Mouse (Mus musculus) myocyte (in vitro differentiated cells): ENCODE data around the gene Man2a1. TPM values are rescaled to one million over a fixed set of nuclear protein-coding genes. Genes with fewer than 3 reads are reported as not detected.

Experiments
- H3K27me3 ChIP-seq: one replicate; pipeline ENCODE4 v1.6.1; 2011; ENCODE audit not compliant: control insufficient read depth, insufficient read depth, insufficient read length
- H3K36me3 ChIP-seq: one replicate; pipeline ENCODE4 v1.6.1; 2011; ENCODE audit not compliant: control insufficient read depth, insufficient read depth
- H3K4me2 ChIP-seq: one replicate; pipeline ENCODE4 v1.6.1; 2011; ENCODE audit warnings: low read depth, control low read depth
- H3K4me3 ChIP-seq: one replicate; pipeline ENCODE4 v1.5.1; 2011; ENCODE audit warnings: mild to moderate bottlenecking, control low read depth, moderate library complexity
- H3K79me2 ChIP-seq: one replicate; pipeline ENCODE4 v1.6.1; 2011; ENCODE audit not compliant: control insufficient read depth, insufficient read depth
- H3ac ChIP-seq: one replicate; pipeline ENCODE4 v1.6.1; 2011; ENCODE audit not compliant: control insufficient read depth, insufficient read length
- CEBPB ChIP-seq: IDR thresholded peaks from 2 replicates; pipeline ENCODE4 v1.6.1; 2011; ENCODE audit warnings: mild to moderate bottlenecking, moderate library complexity; ENCODE audit not compliant: poor library complexity, insufficient read depth, severe bottlenecking
- E2F4 ChIP-seq: IDR thresholded peaks from one replicate; pipeline ENCODE4 v1.6.1; 2011; ENCODE audit warnings: mild to moderate bottlenecking, control low read depth, moderate library complexity; ENCODE audit not compliant: insufficient read depth
- MAX ChIP-seq: IDR thresholded peaks from one replicate; pipeline ENCODE4 v1.6.1; 2011; ENCODE audit warnings: low read depth, mild to moderate bottlenecking, control low read depth
- MYOD1 ChIP-seq, 3 experiments: IDR thresholded peaks; one replicate each; pipeline ENCODE4 v1.6.1; 2011; ENCODE audit warnings: control low read depth in 2 of 3, low read depth in 2 of 3, mild to moderate bottlenecking in 2 of 3, moderate library complexity in 1 of 3; ENCODE audit not compliant: insufficient read length in 2 of 3, control insufficient read depth in 1 of 3
- MYOG ChIP-seq, 3 experiments: IDR thresholded peaks; one replicate each; pipeline ENCODE4 v1.6.1; 2011; ENCODE audit warnings: control low read depth in 2 of 3, low read depth in 2 of 3, mild to moderate bottlenecking in 2 of 3; ENCODE audit not compliant: insufficient read length in 2 of 3, control insufficient read depth in 1 of 3, insufficient read depth in 1 of 3
- POLR2A ChIP-seq: IDR thresholded peaks from one replicate; pipeline ENCODE4 v1.6.1; 2011; ENCODE audit warnings: low read depth, mild to moderate bottlenecking, control low read depth, moderate library complexity; ENCODE audit not compliant: insufficient read length
- POLR2AphosphoS2 ChIP-seq: IDR thresholded peaks from one replicate; pipeline ENCODE4 v1.6.1; 2011; ENCODE audit warnings: low read depth, control low read depth; ENCODE audit not compliant: insufficient read length
- REST ChIP-seq: IDR thresholded peaks from one replicate; pipeline ENCODE4 v1.6.1; 2011; ENCODE audit warnings: mild to moderate bottlenecking, control low read depth, moderate library complexity; ENCODE audit not compliant: insufficient read depth, insufficient read length
- SRF ChIP-seq: IDR thresholded peaks from one replicate; pipeline ENCODE4 v1.6.1; 2011; ENCODE audit warnings: low read depth; ENCODE audit not compliant: control insufficient read depth, insufficient read length
- TCF12 ChIP-seq: IDR thresholded peaks from one replicate; pipeline ENCODE4 v1.6.1; 2011; ENCODE audit warnings: mild to moderate bottlenecking, control low read depth; ENCODE audit not compliant: poor library complexity, insufficient read depth, severe bottlenecking
- TCF3 ChIP-seq: IDR thresholded peaks from one replicate; pipeline ENCODE4 v1.6.1; 2011; ENCODE audit warnings: low read depth, control low read depth; ENCODE audit not compliant: insufficient read length
- USF1 ChIP-seq: IDR thresholded peaks from one replicate; pipeline ENCODE4 v1.6.1; 2011; ENCODE audit warnings: low read depth, mild to moderate bottlenecking, control low read depth, moderate library complexity
- polyA plus RNA-seq: library from polyadenylated mRNA; unstranded; fragments of >200 nt; fragmentation: generic; extraction: Trizol; gene quantifications from one replicate; pipeline ENCODE4 v1.2.1, GENCODE M21; 2012; ENCODE audit warnings: missing spikeins

The Man2a1 gene
- polyA plus RNA-seq, 1 experiment: 8.6 TPM

DNA sequence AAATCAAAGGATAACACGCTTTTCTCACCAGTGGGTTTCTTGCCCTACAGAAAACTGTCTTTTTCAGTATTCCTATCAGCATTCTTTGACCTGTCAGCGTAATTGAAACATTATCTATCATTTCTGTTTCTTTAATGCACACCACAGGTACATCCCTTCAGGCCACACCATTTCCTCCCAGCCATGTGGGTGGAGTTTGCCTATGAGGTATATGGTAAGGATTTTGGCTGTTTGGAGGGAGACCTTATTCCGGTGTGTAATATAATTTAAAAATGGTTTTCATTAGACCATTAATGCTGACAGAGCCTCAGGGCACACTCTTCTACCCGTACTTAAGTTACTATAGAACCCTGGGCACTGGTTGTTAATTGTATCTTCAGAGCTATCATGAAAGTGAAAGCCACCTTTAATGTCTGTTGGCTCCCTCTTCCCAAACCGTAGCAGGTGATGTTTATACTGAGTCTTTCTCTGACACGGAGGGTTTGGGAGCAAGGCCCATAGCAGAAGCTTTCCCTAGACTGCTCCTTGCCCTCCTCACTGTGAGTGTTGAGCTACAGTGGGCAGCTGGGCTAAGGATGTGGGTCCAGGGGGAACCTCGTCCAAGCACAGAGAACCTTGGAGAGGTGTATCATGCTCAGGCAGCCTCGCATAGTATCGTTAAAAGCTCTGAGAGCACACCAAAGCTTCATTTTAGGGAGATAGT, 21.3 kb downstream of the Man2a1 start:
- no peak for TF ChIP-seq MYOG (IDR thresholded peaks at IDR 0.05; ENCODE audit: control insufficient read depth in 1 of 3, insufficient read depth in 1 of 3, insufficient read length in 2 of 3, low read depth in 2 of 3)
- TF ChIP-seq USF1: no peak
- no peak for TF ChIP-seq TCF3
- no peak for TF ChIP-seq CEBPB
- no peak for TF ChIP-seq MAX
- TF ChIP-seq MYOD1 (IDR thresholded peaks at IDR 0.05; ENCODE audit: control insufficient read depth in 1 of 3, insufficient read length in 2 of 3, low read depth in 2 of 3): no peak
- no peak for TF ChIP-seq POLR2AphosphoS2
- no peak for TF ChIP-seq POLR2A
- TF ChIP-seq TCF12: no peak
- no peak for TF ChIP-seq E2F4
- no peak for TF ChIP-seq REST
- no peak for TF ChIP-seq SRF

DNA sequence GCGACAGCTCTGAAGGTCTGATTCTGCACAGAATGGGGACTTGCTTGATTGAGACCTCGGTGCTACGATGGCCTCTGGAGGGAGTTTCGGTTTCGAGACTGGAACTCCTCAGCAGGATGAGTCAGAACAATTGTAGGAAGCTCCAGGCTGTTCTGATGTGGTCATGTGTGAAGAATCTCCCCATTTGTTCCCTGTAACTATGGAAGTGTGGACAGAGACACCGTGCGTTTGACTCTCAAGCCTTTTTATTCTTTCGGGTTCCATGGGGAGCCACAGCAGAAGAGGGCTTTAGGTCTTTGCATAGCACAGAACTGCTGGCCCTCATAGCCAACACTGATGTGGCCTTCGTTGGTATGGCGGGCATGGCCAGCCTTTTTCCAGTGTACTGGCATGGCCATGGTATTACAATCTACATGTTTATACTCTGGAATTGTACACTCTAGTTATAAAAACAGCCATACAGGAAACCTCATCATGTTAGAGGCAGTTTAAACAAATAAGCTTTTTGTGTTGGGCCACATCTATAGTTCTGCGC, 21.9 kb downstream of the Man2a1 start:
- no peak for TF ChIP-seq USF1
- no peak for TF ChIP-seq E2F4
- TF ChIP-seq POLR2A: no peak
- no peak for TF ChIP-seq MAX
- TF ChIP-seq REST: no peak
- no peak for TF ChIP-seq MYOG (IDR thresholded peaks at IDR 0.05; ENCODE audit: control insufficient read depth in 1 of 3, insufficient read depth in 1 of 3, insufficient read length in 2 of 3, low read depth in 2 of 3)
- no peak for TF ChIP-seq MYOD1 (IDR thresholded peaks at IDR 0.05; ENCODE audit: control insufficient read depth in 1 of 3, insufficient read length in 2 of 3, low read depth in 2 of 3)
- TF ChIP-seq TCF3: no peak
- no peak for TF ChIP-seq POLR2AphosphoS2
- TF ChIP-seq CEBPB: no peak
- no peak for TF ChIP-seq SRF
- no peak for TF ChIP-seq TCF12
- peak overlapping the region; percentile 81 for H3K4me2 ChIP-seq
- H3K79me2 ChIP-seq: peaks cover 65% of the 10 kb centered on the region
- H3K27me3 ChIP-seq: no peaks in the 10 kb centered on the region
- peaks cover 22% of the 10 kb centered on the region for H3K36me3 ChIP-seq
- H3ac ChIP-seq: no peak overlapping the region
- H3K4me3 ChIP-seq: peak overlapping the region; percentile 2

More for the DNA sequence above, 21.3 kb downstream of the Man2a1 start:
- Histone ChIP-seq H3K27me3 (no peaks in the 10 kb centered on the region), H3K36me3 (peaks cover 19% of the 10 kb centered on the region), H3ac (no peak overlapping the region), H3K4me2 (peak overlapping the region; percentile 81), H3K4me3 (peak overlapping the region; percentile 2), H3K79me2 (peaks cover 70% of the 10 kb centered on the region)

DNA sequence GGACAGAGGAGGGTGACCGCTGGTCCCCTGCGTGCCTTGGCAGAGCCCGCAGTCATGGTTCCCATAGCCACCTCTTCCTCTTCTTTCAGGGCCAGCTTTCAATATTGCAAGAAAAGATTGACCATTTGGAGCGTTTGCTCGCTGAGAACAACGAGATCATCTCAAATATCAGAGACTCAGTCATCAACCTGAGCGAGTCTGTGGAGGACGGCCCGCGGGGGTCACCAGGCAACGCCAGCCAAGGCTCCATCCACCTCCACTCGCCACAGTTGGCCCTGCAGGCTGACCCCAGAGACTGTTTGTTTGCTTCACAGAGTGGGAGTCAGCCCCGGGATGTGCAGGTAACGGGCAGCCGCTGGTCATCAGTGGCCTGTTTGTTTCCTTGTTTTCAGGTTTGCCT, 23.9 kb downstream of the Man2a1 start:
- H3K4me3 ChIP-seq: no peak overlapping the region
- peaks cover 41% of the 10 kb centered on the region for H3K36me3 ChIP-seq
- H3ac ChIP-seq: no peak overlapping the region
- H3K27me3 ChIP-seq: no peaks in the 10 kb centered on the region
- H3K4me2 ChIP-seq: no peak overlapping the region
- TF ChIP-seq TCF12 (no peak), REST (no peak), CEBPB (no peak), POLR2AphosphoS2 (no peak), POLR2A (no peak), TCF3 (no peak), USF1 (no peak), MAX (no peak), MYOG (IDR thresholded peaks at IDR 0.05; ENCODE audit: control insufficient read depth in 1 of 3, insufficient read depth in 1 of 3, insufficient read length in 2 of 3, low read depth in 2 of 3) (no peak), MYOD1 (IDR thresholded peaks at IDR 0.05; ENCODE audit: control insufficient read depth in 1 of 3, insufficient read length in 2 of 3, low read depth in 2 of 3) (no peak), E2F4 (no peak), SRF (no peak)
- peaks cover 46% of the 10 kb centered on the region for H3K79me2 ChIP-seq

DNA sequence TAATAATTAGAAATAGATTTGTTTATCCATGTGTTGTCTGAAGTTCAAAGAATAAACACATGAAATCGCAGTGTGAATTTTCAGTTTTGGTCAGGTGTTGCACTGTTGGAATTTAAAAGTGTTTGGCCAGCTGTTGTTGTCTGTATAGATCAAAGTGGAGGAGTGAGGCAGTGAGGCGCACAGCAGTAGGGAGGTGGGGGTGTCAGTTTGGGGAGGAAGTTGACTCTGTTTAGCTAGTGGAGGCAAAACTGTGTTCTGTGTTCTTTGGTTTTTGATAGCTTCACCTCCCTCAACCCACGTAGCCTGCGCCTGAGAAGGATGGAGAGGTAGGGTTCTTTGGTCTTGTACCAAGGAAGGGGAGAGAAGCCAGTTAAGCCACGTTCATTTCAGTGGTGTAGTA, 28.3 kb downstream of the Man2a1 start:
- Histone ChIP-seq H3K36me3 (peaks cover 60% of the 10 kb centered on the region), H3K4me2 (no peak overlapping the region), H3ac (no peak overlapping the region), H3K4me3 (no peak overlapping the region), H3K27me3 (no peaks in the 10 kb centered on the region), H3K79me2 (peaks cover 6% of the 10 kb centered on the region)
- TF ChIP-seq POLR2A (no peak), MYOD1 (IDR thresholded peaks at IDR 0.05; ENCODE audit: control insufficient read depth in 1 of 3, insufficient read length in 2 of 3, low read depth in 2 of 3) (peak in 1 of 3 experiments; percentile 48)

DNA sequence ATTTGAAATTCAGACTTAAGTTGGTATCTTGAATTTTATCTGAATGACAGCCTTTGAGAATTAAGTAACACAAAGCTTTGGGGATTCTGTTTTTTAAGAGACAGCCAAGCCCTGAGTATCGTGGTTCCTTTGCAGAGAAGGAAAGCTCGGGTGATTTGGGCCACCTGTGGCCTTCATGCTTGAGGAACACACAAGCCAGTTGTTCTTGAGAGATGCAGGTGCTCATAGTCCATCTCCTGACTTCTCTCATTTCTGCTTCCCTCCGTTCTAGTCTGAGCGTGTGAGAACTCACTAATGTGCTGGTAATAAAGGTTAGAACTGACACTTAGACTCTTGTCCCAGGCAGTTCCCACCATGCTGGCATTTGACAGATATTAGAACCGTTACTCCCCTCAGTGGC, 28.9 kb downstream of the Man2a1 start:
- H3K79me2 ChIP-seq: no peaks in the 10 kb centered on the region
- H3K4me3 ChIP-seq: no peak overlapping the region
- TF ChIP-seq CEBPB (no peak), POLR2AphosphoS2 (no peak), MYOD1 (IDR thresholded peaks at IDR 0.05; ENCODE audit: control insufficient read depth in 1 of 3, insufficient read length in 2 of 3, low read depth in 2 of 3) (no peak), REST (no peak), POLR2A (no peak), E2F4 (no peak), TCF3 (no peak)
- H3K36me3 ChIP-seq: peaks cover 63% of the 10 kb centered on the region
- no peak overlapping the region for H3ac ChIP-seq
- no peaks in the 10 kb centered on the region for H3K27me3 ChIP-seq
- H3K4me2 ChIP-seq: no peak overlapping the region
